Comparison of ENCODE assay signal across 8 mouse cellular contexts in genomic region chr6:91115863-91116243, GRCm38 (mm10). TPM values are rescaled to one million over a fixed set of nuclear protein-coding genes. Genes with fewer than 3 reads are reported as not detected.
DNase-seq lines count a peak whose midpoint lies in the region; ATAC-seq and TF ChIP-seq lines count a peak whose summit lies in the region.

No protein-coding gene starts in this region.

- intact Hi-C loops in gastrocnemius, adult 2 months (cut with DNase I) = loop anchor here (5.0 kb wide), 1 partner anchor 39 kb away; no protein-coding TSS in a partner anchor

- H3K4me2 ChIP-seq in hindbrain, embryonic 14.5 days (replicated peaks) = peak overlapping the region; percentile 77

- peak overlapping the region; percentile 79 for H3K9ac ChIP-seq in hindbrain, embryonic 14.5 days

- no peaks in the 10 kb centered on the region for H3K27me3 ChIP-seq in hindbrain, embryonic 14.5 days (ENCODE audit: control insufficient read depth, insufficient read depth, low read length)
- no peaks in the 10 kb centered on the region for H3K27me3 ChIP-seq in megakaryocyte, embryonic 14.5 days (replicated peaks)

- ATAC-seq in hindbrain, embryonic 14.5 days (ENCODE audit: low FRiP score) = peak; percentile 7; the same call in 1 of the 2 replicates

- H3K9me3 ChIP-seq in hindbrain, embryonic 14.5 days (ENCODE audit: control insufficient read depth, low read length) = no peaks in the 10 kb centered on the region
- 0 out of 2 replicates have a peak, but pooled peaks cover 2% of the 10 kb centered on the region for H3K9me3 ChIP-seq in megakaryocyte, embryonic 14.5 days

- peak overlapping the region; percentile 91 for H3K4me3 ChIP-seq in gastrocnemius, adult 2 months
- H3K4me3 ChIP-seq in bone marrow macrophage, adult 2 months (ENCODE audit: insufficient read depth, low read length) = peak overlapping the region; percentile 91
- peak overlapping the region; percentile 61 for H3K4me3 ChIP-seq in hindbrain, embryonic 14.5 days (replicated peaks; ENCODE audit: low read length)
- peak overlapping the region; percentile 94 for H3K4me3 ChIP-seq in megakaryocyte, embryonic 14.5 days (replicated peaks)

- no peak for TF ChIP-seq CTCF in gastrocnemius, adult 2 months (IDR thresholded peaks at IDR 0.05)
- no peak for TF ChIP-seq CTCF in bone marrow macrophage, adult 2 months (IDR thresholded peaks at IDR 0.05; ENCODE audit: low read depth, low read length)

- H3K27ac ChIP-seq in gastrocnemius, adult 2 months = peak overlapping the region; percentile 91
- H3K27ac ChIP-seq in bone marrow macrophage, adult 2 months (ENCODE audit: insufficient read depth, low read depth, low read length) = no peak overlapping the region
- peak overlapping the region; percentile 95 for H3K27ac ChIP-seq in hindbrain, embryonic 14.5 days

- no peak for DNase-seq in gastrocnemius, adult 2 months
- DNase-seq in gastrocnemius, adult 8-10 months (ENCODE audit: low spot score in 2 of 2) = no peak
- no peak for DNase-seq in hindbrain, embryonic 14.5 days (ENCODE audit: low spot score)
- DNase-seq in adipocyte (ENCODE audit: low spot score) = no peak
- no peak for DNase-seq in ovary, postnatal 10 days (ENCODE audit: low spot score)
- DNase-seq in urinary bladder, postnatal 14 days (ENCODE audit: low spot score) = no peak

- TF ChIP-seq POLR2A in bone marrow macrophage, adult 2 months (IDR thresholded peaks at IDR 0.05; ENCODE audit: borderline replicate concordance, low read depth, low read length) = no peak

- H3K36me3 ChIP-seq in hindbrain, embryonic 14.5 days (replicated peaks; ENCODE audit: control insufficient read depth, insufficient read depth) = no peaks in the 10 kb centered on the region
- peaks cover 6% of the 10 kb centered on the region for H3K36me3 ChIP-seq in megakaryocyte, embryonic 14.5 days (replicated peaks; ENCODE audit: low read length)

- 15% methylated on average over 4 of the region's 4 CpGs for whole genome bisulfite sequencing in hindbrain, embryonic 14.5 days

- H3K4me1 ChIP-seq in bone marrow macrophage, adult 2 months (ENCODE audit: control insufficient read depth, insufficient read depth, low read length) = peaks cover 25% of the 10 kb centered on the region
- peaks cover 30% of the 10 kb centered on the region for H3K4me1 ChIP-seq in hindbrain, embryonic 14.5 days (replicated peaks; ENCODE audit: control insufficient read depth, insufficient read depth, low read length)
- peaks cover 60% of the 10 kb centered on the region for H3K4me1 ChIP-seq in megakaryocyte, embryonic 14.5 days

RNA-seq across cellular contexts. Expression of gene Nup210, which starts 0.8 kb away (rescaled TPM):
- 10 to 100 TPM; 18.8 to 31.7 TPM for total RNA-seq in gastrocnemius, adult 2 months (2021)
- 10 to 100 TPM; 20.1 to 27.6 (median 21.6) TPM for total RNA-seq in gastrocnemius, adult 8-10 months (2022)
- polyA plus RNA-seq in bone marrow macrophage, adult 2 months (2012; ENCODE audit: insufficient read depth, insufficient read length, missing spikeins) = 1.2 and 1.6 TPM in 2 replicates
- 23.3 TPM in 2 replicates for polyA plus RNA-seq in hindbrain, embryonic 14.5 days (2014; fragmentation: Nextera tagmentation; extraction: Ambion mirVana)
- polyA plus RNA-seq in megakaryocyte, embryonic 14.5 days (2012; ENCODE audit: insufficient read depth, low replicate concordance) = 17.0 and 30.7 TPM in 2 replicates

RNA-seq across cellular contexts. Expression of gene Hdac11, which starts 40.6 kb away (rescaled TPM):
- 1 to 10 TPM; 5.1 to 6.5 TPM for total RNA-seq in gastrocnemius, adult 2 months (2021)
- 1 to 10 TPM; 7.0 to 9.6 (median 8.6) TPM for total RNA-seq in gastrocnemius, adult 8-10 months (2022)
- 1.6 and 2.8 TPM in 2 replicates for polyA plus RNA-seq in bone marrow macrophage, adult 2 months (2012; ENCODE audit: insufficient read depth, insufficient read length, missing spikeins)
- 42.7 and 50.1 TPM in 2 replicates for polyA plus RNA-seq in hindbrain, embryonic 14.5 days (2014; fragmentation: Nextera tagmentation; extraction: Ambion mirVana)
- polyA plus RNA-seq in megakaryocyte, embryonic 14.5 days (2012; ENCODE audit: insufficient read depth, low replicate concordance) = 0.46 TPM in 1 of 2 replicates, not detected in the other

Comparison
In these comparisons a context has a peak if more than half of its experiments do, and no peak if none do; other contexts are left out.
1. RNA of gene Hdac11, which starts 40.6 kb away (polyA plus RNA-seq): 42.7 to 50.1 TPM in hindbrain, embryonic 14.5 days; 1.6 to 2.8 TPM in bone marrow macrophage, adult 2 months and 0.46 TPM in megakaryocyte, embryonic 14.5 days; every median in the first group is over 10 times any median in the second.
2. Peak in every context shown above with its lines, with median percentiles within 50 percentile points of each other: H3K4me3 ChIP-seq.